ENCODE assay signal across 8 mouse cellular contexts in the genomic region with DNA sequence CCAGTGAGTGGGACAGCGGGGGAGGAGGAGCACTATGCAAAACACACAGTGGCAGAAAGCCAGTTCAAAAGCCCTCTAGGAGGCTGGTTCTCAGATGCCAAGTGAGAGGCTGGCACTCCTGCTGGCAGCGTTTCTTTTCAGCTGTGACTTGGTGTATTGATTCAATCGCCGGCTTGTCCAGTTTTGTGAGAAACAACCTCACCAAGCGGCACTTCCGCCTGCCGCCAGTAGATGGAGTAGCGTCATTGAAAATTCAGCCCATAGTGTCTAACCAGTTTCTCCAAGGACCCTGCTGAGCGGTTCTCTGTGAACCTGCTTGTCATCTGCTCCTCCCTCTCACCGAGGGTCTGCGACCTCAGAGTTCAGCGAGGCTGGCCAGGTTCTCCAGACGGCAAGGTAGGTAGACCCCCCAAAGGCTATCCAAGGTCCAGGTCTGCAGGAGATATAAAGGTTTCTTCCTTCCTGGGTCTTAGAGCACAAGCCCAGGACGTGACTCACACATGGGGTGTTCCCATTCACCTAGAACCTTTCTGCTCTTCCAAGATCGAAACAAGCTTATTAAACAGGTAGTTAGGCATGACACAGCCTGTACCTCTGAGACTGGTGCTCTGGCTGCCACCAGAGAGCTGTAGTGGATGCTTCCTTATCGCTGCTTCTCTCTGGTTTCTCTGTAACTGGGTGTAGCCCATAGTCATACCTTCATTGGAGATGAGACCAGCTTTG. TPM values are rescaled to one million over a fixed set of nuclear protein-coding genes. Genes with fewer than 3 reads are reported as not detected.
A peak's percentile ranks its signal among the peaks of the same experiment; 100 is the strongest.
DNase-seq lines count a peak whose midpoint lies in the region; ATAC-seq lines count a peak whose summit lies in the region.

No protein-coding gene starts in this region.

- no peaks in the 10 kb centered on the region for H3K36me3 ChIP-seq in hindbrain, embryonic 15.5 days

- peak overlapping the region; percentile 9; the same call in 1 of the 2 replicates for H3K9ac ChIP-seq in hindbrain, embryonic 15.5 days

- ATAC-seq in hindbrain, embryonic 15.5 days (ENCODE audit: low FRiP score, low read depth), result peak; percentile 52
- peak; percentile 58 for ATAC-seq in megakaryocyte, adult 5-6 weeks (ENCODE audit: poor library complexity, severe bottlenecking)

- 10% methylated on average over 16 of the region's 16 CpGs for WGBS in hindbrain, embryonic 15.5 days

- no peaks in the 10 kb centered on the region for H3K9me3 ChIP-seq in hindbrain, embryonic 15.5 days

- peaks cover 39% of the 10 kb centered on the region for H3K4me1 ChIP-seq in hindbrain, embryonic 15.5 days (replicated peaks)

- H3K4me3 ChIP-seq in hindbrain, embryonic 15.5 days, result peak overlapping the region; percentile 26

- DNase-seq in R1 (ENCODE audit: low read depth, low spot score), result peak; percentile 90
- peak; percentile 95 to 97 for DNase-seq in cerebellum, postnatal 25 days
- DNase-seq in gastrocnemius, adult 18-20 months (ENCODE audit: low spot score), result peak; percentile 89
- peak; percentile 92 to 94 for DNase-seq in left cerebral cortex, adult 18-20 months (ENCODE audit: low spot score in 2 of 2)
- peak; percentile 98 to 99 for DNase-seq in right cerebral cortex, adult 2 months (ENCODE audit: low spot score in 2 of 2)
- peak; percentile 62 for DNase-seq in urinary bladder, postnatal 10 days (ENCODE audit: low spot score)

- 0 out of 2 replicates have a peak, but pooled peaks cover 3% of the 10 kb centered on the region for H3K27me3 ChIP-seq in hindbrain, embryonic 15.5 days

- peak overlapping the region; percentile 56 for H3K4me2 ChIP-seq in hindbrain, embryonic 15.5 days

- H3K27ac ChIP-seq in hindbrain, embryonic 15.5 days (replicated peaks), result no peak overlapping the region

RNA-seq across cellular contexts. Expression of gene Fam43a, which starts 2.4 kb away (rescaled TPM):
- total RNA-seq in gastrocnemius, adult 18-20 months (2021), result 1 to 10 TPM; 4.3 to 6.6 TPM
- 19.6 and 21.6 TPM in 2 replicates for polyA plus RNA-seq in hindbrain, embryonic 15.5 days (2015; fragmentation: Nextera tagmentation; extraction: Ambion mirVana)
- total RNA-seq in left cerebral cortex, adult 18-20 months (2021), result 10 to 100 TPM; 17.1 to 18.0 TPM
- total RNA-seq in megakaryocyte, adult 5-6 weeks (2015), result 4.6 and 4.7 TPM in 2 replicates
- 7.9 and 9.3 TPM in 2 replicates for total RNA-seq in megakaryocyte, adult 5-6 weeks (2017)

RNA-seq across cellular contexts. Expression of gene Lsg1, which starts 9.7 kb away (rescaled TPM):
- total RNA-seq in gastrocnemius, adult 18-20 months (2021), result 10 to 100 TPM; 18.6 to 18.9 TPM
- polyA plus RNA-seq in hindbrain, embryonic 15.5 days (2015; fragmentation: Nextera tagmentation; extraction: Ambion mirVana), result 45.5 and 45.7 TPM in 2 replicates
- 10 to 100 TPM; 18.3 to 21.1 TPM for total RNA-seq in left cerebral cortex, adult 18-20 months (2021)
- total RNA-seq in megakaryocyte, adult 5-6 weeks (2015), result 19.2 and 19.9 TPM in 2 replicates
- 38.2 and 42.9 TPM in 2 replicates for total RNA-seq in megakaryocyte, adult 5-6 weeks (2017)

RNA-seq across cellular contexts. Expression of gene Tmem44, which starts 46.5 kb away (rescaled TPM):
- total RNA-seq in gastrocnemius, adult 18-20 months (2021), result 1 to 10 TPM; 1.3 to 1.9 TPM
- 67.9 and 72.6 TPM in 2 replicates for polyA plus RNA-seq in hindbrain, embryonic 15.5 days (2015; fragmentation: Nextera tagmentation; extraction: Ambion mirVana)
- total RNA-seq in left cerebral cortex, adult 18-20 months (2021), result 10 to 100 TPM; 60.4 to 64.9 TPM
- not detected in 2 replicates for total RNA-seq in megakaryocyte, adult 5-6 weeks (2015)
- total RNA-seq in megakaryocyte, adult 5-6 weeks (2017), result 0.04 TPM in 2 replicates

Comparison
In these comparisons a context has a peak if more than half of its experiments do, and no peak if none do; other contexts are left out.
1. RNA of gene Tmem44, which starts 46.5 kb away (total RNA-seq): 60.4 to 64.9 TPM in left cerebral cortex, adult 18-20 months; 1.3 to 1.9 TPM in gastrocnemius, adult 18-20 months and 0.04 TPM in megakaryocyte, adult 5-6 weeks; every median in the first group is over 10 times any median in the second.
2. Peak in every context shown above with its lines, with median percentiles within 50 percentile points of each other: DNase-seq.